Mouse (Mus musculus): ENCODE measurements around the gene Cops7b.

GRCm38 (mm10) chr1:86594539-86594938, 11.8 kb downstream of the Cops7b start:
- no peak for TF ChIP-seq ELF1 (IDR thresholded peaks at IDR 0.05; ENCODE audit: low read depth, low read length)
- TF ChIP-seq CTCF (IDR thresholded peaks at IDR 0.05 in 2 of 3, conservative IDR thresholded peaks at IDR 0.05 in 1 of 3; ENCODE audit: control insufficient read depth in 1 of 3, insufficient read depth in 1 of 3, low read depth in 2 of 3, low read length in 3 of 3, poor library complexity in 1 of 3, severe bottlenecking in 1 of 3) = no peak
- no peak for TF ChIP-seq SMC3 (IDR thresholded peaks at IDR 0.05; ENCODE audit: low read depth, low read length)
- TF ChIP-seq TCF12 (IDR thresholded peaks at IDR 0.05; ENCODE audit: low read depth, low read length) = no peak
- no peak for TF ChIP-seq CHD2 (IDR thresholded peaks at IDR 0.05; ENCODE audit: low read length)
